ENCODE assay signal across 20 mouse cellular contexts in genomic region chr11:79137245-79137644, GRCm38 (mm10). TPM values are rescaled to one million over a fixed set of nuclear protein-coding genes. Genes with fewer than 3 reads are reported as not detected.
DNase-seq lines count a peak whose midpoint lies in the region; TF ChIP-seq lines count a peak whose summit lies in the region.
"Had no signal": no experiment of that assay in that cellular context is flagged by ENCODE, and none has a peak within 500 bp of the region (broad histone marks: within the 10 kb centered on the region; RNA-seq: fewer than 3 reads in every experiment).

No protein-coding gene starts in this region.

- peak; percentile 4; the same call in 1 of the 2 replicates for TF ChIP-seq CTCF in left cerebral cortex, adult 2 months (IDR thresholded peaks at IDR 0.05)

- H3K27ac ChIP-seq in left cerebral cortex, adult 2 months: no peak overlapping the region
- H3K27ac ChIP-seq: gastrocnemius, adult 2 months; neural tube, embryonic 12.5 days had no signal

- no peak overlapping the region for H3K4me3 ChIP-seq in left cerebral cortex, adult 2 months
- H3K4me3 ChIP-seq: embryonic facial prominence, embryonic 15.5 days; gastrocnemius, adult 2 months; heart, embryonic 12.5 days; liver, embryonic 12.5 days; lung, embryonic 15.5 days; neural tube, embryonic 12.5 days had no signal

- intact Hi-C loops in left cerebral cortex, adult 2 months (cut with DNase I): no loop called here
- intact Hi-C loops in left cerebral cortex, postnatal 36 days (cut with DNase I): no loop called here

- DNase-seq in cerebellum, postnatal 14 days: peak; percentile 65 to 68
- no peak for DNase-seq in cerebellum, postnatal 4 days (ENCODE audit: low spot score in 2 of 2)
- DNase-seq in left cerebral cortex, adult 2 months (ENCODE audit: extremely low spot score in 1 of 2, low spot score in 2 of 2): no peak
- no peak for DNase-seq in left cerebral cortex, postnatal 36 days (ENCODE audit: low spot score in 2 of 2)
- DNase-seq in right cerebral cortex, adult 18-20 months: peak; percentile 30
- DNase-seq in right cerebral cortex, postnatal 25 days: no peak
- DNase-seq in layer of hippocampus, postnatal 14 days (ENCODE audit: low spot score in 2 of 2): peak; percentile 47 to 89
- DNase-seq in B cell, adult 2 months: no peak
- DNase-seq: adrenal gland, adult 8-10 months; embryo, embryonic 11 days; gastrocnemius, adult 2 months; kidney, adult 18-20 months; kidney, postnatal 14 days; spleen, adult 18-20 months; thymus, adult 2 months had no signal

RNA-seq across cellular contexts. Expression of gene Ksr1, which starts 9.0 kb away (rescaled TPM):
- 10 to 100 TPM; 57.2 to 59.8 TPM for total RNA-seq in left cerebral cortex, adult 2 months (2021)
- 10 to 100 TPM; 53.4 to 70.5 TPM for total RNA-seq in left cerebral cortex, postnatal 36 days (2021)
- 100 to 1,000 TPM; 154 to 158 TPM for total RNA-seq in layer of hippocampus, postnatal 14 days (2021)

Comparison
In these comparisons a context has a peak if more than half of its experiments do, and no peak if none do; other contexts are left out.
1. DNase-seq: peak in cerebellum, postnatal 14 days (2 of 2), right cerebral cortex, adult 18-20 months (single experiment) and layer of hippocampus, postnatal 14 days (2 of 2); none in cerebellum, postnatal 4 days (0 of 2), left cerebral cortex, adult 2 months (0 of 2), left cerebral cortex, postnatal 36 days (0 of 2), right cerebral cortex, postnatal 25 days (single experiment) and B cell, adult 2 months (0 of 2).